Mouse (Mus musculus): ENCODE measurements around the gene Nol3. TPM values are rescaled to one million over a fixed set of nuclear protein-coding genes. Genes with fewer than 3 reads are reported as not detected.

Gene Nol3
- total RNA-seq, 2 experiments from 2014 or later = not detected

DNA sequence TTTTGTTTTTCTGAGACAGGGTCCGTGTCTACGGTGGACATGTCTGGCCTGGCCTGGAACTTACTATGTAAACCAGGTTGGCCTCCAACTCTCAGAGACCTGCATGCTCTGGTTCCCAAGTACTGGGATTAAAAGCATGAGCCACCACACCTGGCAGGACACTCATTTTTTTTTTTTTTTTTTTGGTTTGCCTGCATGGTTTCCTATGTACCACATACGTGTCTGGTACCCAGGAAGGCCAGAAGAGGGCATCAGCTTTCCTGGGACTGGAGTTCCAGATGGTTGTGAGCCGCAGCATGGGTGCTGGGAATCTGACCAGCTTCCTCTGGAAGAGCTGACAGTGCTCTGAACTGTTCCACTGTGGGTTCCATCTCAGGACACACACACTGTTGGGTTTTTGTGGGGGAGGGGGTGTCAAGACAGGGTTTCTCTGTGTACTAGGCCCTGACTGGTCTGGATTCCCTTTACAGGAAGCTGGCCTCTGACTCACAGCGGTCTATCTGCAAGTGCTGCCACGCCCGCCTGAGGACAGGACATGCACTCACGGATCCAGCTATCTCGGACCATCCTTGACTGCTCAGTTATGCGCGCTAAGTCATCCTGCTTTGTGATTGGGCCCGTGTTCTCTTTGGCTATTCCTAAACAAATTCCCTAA, 14.5 kb upstream of the Nol3 start:
- no peak for ATAC-seq (replicated peaks; ENCODE audit: poor library complexity, severe bottlenecking)

DNA sequence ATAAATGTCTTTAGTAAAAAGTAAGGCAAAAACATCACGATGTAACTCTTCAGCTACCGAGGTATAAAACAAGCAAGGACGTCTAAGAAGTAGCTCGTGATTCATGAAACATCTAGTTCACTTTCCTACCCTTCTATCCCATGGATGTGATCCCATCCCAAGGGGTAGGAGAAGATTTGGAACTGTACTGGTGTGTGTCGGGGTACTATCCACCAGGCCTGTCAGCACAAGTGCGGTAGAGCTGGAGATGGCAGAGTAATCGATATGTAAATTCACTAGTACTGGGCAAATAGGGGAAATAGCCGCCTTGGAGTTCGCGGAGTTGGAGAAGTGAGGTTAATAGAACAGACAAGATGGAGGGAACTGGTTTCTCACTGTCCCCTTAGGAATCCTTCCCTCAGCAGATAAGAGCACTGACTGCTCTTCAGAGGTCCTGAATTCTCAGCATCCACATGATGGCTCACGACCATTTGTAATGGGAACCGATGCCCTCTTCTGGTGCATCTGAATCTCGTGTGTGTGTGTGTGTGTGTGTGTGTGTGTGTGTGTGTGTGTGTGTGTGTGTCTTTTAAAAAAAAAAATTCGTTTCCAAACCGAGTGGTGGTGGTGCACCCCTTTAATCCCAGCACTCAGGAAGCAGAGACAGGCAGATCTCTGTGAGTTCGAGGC, 12.6 kb upstream of the Nol3 start:
- no peak for ATAC-seq (replicated peaks; ENCODE audit: poor library complexity, severe bottlenecking)

DNA sequence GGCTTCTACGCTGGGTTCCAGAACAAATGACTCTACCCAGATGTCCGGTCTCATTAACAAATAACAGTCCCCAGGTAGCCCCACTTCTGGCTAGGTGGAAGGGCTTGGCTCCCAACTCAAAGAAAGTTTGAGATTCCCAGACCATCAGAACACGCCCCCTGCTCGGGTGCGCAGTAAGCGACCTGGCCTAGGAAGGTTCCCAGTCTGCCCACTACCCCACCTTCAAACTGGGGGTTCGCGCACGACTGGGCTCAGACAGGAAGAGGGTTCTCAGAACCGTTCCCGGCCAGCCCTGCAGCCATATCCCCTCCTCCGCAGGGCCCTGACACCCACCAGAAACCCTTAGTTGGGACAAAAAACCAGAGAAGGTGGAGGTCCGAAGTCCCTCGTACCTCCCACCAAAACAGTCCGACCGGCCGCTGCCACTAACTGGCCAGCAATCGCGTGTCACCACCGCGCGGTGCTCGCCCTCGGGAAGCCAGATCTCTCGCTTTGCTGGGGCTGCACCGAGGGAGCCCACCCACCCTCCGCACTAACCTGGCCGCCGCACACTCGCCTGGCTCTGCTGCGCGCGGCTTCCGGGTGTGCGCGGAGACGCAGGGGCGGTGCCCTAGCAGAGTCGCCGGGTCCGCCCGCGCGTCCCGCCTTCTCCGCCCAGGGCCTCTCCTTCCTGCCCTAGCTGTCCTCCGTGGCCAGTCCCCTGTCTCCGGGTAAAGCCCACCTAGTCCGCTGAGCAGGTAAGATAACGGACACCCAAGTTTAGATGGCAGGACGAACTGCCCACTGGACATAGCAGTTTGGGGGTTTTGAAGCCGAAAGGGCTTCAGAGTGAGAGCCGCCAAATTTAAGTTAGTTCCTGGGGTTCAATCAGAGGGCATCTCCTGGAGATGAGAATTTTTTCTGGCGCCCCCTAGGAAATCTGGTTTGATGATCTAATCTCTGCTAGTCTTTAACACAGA, 11.6 kb upstream of the Nol3 start, which contains the start of the genes Tradd and Fbxl8:
Tradd (minus strand) TSS at position 586 of the 959 bp plus-strand sequence.
Fbxl8 (plus strand) TSS at position 625 of the 959 bp plus-strand sequence.
- ATAC-seq (replicated peaks; ENCODE audit: poor library complexity, severe bottlenecking) = peak; percentile 61

DNA sequence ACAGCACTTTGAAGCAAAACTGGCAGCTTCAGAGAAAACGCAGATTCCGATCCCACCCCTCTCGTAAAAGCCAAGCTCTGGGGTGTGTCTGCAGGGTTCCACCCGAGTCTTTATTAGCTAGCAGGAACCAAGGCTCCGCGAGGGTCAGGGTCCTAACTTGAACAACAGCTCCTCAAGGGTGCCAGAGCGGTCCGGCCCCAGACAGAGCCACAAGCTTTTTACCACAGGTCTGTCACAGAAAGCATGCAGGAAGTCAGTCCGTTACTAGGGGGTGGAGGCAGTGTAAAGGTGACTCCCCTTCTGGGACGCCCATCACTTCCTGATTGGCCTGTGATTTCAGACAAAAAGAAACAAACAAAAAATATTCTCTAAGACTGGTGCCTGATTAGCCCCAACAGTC, 10.8 kb upstream of the Nol3 start:
- ATAC-seq (replicated peaks; ENCODE audit: poor library complexity, severe bottlenecking) = peak; percentile 54

DNA sequence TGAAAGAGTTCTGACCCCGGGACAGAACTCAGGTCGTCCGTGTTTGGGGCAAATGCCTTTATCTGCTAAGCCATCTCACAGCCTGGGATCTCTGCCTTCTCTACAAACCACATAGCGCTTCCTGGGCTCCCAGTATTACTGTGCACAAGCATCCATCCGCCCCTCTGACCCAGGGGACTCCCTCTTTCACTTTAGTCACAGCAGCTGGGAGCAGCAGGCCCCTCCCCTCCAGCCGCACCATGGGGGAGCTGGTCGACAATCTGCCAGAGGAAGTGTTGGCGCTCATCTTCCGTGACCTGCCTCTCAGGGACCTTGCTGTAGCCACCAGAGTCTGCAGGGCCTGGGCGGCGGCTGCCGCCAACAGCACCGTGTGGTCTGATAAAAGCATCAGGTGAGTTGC, 9.2 kb upstream of the Nol3 start:
- ATAC-seq (replicated peaks; ENCODE audit: poor library complexity, severe bottlenecking) = no peak

DNA sequence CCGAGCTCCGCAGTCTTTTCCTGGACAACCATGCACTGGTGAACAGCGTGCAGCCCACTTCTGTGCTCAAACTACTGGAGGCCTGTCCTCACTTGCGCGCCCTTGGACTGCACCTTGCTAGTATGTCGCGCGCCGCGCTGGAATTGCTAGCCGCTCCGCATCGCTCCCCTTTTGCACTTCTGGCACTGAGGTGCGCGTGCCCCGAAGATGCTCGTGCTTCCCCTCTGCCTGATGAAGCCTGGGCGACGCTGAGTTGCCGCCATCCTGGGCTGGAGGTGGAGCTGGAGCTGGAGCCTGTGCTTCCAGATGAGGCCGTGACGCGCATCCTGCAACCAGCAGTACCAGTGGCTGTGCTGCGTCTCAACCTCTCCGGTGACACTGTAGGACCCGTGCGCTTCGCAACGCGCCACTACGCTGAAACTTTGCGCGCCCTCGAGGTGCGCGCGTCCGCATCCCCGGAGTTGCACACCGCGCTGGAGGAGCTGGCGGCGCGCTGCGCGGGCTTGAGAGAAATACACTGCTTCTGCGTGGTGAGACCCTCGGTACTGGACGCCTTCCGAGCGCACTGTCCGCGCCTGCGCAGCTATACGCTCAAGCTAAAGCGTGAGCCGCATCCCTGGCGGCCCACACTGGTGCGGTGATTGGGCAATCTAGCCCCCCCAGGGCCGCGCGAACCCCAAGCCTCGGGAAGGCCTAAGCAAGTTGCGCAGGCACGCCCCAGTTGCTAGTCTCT, 7.4 kb upstream of the Nol3 start:
- ATAC-seq (replicated peaks; ENCODE audit: poor library complexity, severe bottlenecking) = peak; percentile 27

DNA sequence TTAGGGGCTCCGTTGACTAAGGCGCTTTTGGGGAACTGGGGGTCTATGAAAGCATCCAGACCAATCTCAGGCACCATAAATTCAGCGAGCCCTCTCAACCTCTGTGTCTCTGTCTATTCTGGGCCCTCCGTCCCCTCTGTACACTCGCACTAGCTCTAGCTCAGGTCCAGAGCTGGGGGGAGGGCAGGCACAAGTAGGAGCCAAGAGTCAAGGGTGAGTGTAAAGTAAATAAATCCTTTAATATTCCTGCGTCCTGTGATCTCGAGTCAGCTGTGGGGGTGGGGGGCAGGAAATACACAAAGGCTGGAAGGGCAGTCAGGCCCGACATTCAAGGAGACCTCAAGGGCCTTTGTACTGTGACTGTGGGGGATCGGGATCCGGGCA, 6.9 kb upstream of the Nol3 start:
- ATAC-seq (replicated peaks; ENCODE audit: poor library complexity, severe bottlenecking) = no peak

DNA sequence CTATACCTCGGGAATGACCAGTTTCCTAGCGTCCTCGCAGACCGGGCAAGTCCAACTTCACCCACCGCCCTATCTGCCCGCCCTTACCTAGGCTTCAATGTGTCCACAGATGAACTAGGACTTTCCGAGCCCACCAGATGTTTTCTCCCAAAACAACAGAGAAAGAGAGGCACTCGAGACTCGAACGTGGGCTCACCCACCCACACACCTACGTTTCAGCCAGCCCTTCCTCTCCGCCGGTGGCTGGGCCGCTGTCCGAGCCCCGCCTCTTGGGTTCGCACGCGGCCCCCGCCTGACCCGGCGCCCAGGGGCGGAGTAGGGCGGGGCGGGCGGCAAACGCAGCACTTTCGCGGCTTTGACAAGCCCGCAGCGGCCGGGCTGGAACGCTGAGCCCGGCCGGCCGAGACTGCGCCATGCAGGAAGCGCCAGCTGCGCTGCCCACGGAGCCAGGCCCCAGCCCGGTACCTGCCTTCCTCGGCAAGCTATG, 6.4 kb upstream of the Nol3 start, which contains the start of gene Hsf4:
Hsf4 (plus strand) TSS at position 341 of the 487 bp plus-strand sequence.
- peak; percentile 44 for ATAC-seq (replicated peaks; ENCODE audit: poor library complexity, severe bottlenecking)

DNA sequence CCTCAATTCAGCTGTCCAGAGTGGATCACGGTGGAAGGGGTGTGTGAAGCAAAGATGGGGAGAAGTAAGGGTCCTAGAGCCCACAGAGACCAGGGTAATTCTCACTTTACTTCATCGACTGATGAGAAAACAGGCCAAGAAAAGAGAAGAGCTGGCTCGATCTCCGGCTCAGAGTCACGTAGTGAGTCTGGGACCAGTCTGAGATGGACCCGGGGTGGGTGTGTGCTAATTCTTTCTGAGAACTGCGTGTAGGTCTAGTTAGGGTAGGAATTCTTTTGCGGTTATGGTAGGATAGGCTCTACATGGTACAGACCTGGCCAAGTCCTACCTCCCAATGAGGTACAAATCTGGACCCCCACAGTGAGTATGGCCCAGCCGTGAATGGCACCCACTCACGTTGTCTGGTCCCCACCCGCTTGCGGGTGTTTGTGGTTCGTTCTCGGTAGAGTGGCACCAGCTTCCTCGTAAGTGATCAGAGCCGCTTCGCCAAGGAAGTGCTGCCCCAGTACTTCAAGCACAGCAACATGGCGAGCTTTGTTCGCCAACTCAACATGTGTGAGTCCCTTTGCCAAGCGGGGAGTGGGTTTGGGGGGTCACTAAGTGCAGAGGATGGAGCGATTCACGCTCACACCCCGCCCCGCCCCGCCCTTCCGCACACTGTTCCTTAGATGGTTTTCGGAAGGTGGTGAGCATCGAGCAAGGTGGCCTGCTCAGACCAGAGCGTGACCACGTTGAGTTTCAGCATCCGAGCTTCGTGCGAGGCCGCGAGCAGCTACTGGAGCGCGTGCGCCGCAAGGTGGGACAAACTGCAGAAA, 5.6 kb upstream of the Nol3 start:
- no peak for ATAC-seq (replicated peaks; ENCODE audit: poor library complexity, severe bottlenecking)

DNA sequence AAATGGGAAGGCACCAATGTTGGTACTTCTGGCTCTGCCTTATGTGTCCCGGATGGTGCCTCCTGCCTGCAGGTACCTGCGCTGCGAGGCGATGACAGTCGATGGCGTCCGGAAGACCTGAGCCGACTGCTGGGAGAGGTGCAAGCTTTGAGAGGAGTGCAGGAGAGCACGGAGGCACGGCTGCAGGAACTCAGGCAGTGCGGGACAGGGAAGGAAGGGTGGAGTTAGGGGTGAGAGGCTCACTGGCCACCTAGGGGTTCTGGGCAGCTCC, 5.1 kb upstream of the Nol3 start:
- ATAC-seq (replicated peaks; ENCODE audit: poor library complexity, severe bottlenecking) = no peak

DNA sequence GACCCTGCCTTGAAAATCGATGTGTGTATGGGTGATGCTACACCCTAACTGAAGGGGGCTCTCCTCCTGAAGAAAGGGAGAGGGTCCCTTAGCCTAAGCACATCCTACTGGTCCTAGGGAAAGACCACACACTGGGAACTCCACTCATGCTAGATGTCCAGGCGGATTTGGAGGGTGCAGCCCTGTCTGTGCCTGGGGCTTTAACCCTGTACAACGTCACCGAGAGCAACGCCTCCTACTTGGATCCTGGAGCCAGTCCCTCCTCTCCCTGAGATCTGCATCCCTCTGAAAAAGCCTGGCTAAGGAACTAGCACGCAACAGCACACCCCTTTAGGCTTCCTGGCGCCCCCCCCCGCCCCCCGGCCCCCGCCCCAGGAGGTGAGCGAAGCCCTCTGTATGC, 553 bp upstream of the Nol3 start:
- no peak for ATAC-seq (replicated peaks; ENCODE audit: poor library complexity, severe bottlenecking)

DNA sequence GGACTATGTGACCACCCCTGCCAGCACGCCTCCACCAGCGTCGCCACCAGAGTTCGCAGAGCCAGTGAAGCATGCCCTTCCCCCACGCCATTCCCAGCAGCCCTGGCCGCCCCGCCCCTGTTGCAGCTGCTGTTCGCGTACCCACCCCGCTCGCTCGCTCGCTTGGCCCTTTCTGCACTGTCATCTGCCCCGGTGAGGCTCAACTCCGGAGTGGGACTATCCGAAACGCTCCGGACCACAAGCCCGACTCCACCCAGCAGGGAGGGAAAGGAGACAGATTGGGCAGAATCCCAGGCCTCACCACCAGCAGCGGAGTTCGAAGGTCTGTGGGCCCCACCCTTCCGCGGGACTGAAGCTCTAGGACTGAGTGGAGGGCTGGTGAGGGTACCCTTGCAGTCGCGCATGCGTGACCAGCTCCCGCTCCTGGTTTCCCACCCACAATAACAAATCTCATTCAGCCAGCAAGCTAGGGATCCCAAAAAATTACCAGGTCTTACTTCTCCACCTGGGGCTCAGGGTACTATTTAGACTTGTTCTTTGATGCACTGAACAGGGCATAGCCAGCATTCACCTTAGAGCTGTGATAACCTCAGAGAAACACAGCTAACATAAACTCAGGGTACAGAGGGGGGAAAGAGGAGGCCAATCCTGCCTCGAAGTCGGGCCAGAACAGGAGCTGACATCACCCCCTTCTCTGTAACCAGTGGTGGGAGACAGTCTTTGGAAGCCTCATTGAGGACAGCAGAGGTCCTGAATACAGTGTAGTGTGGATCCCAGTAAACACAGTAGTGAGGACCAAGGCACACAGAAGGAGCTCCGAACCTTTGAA, 566 bp downstream of the Nol3 start:
- peak; percentile 60 for ATAC-seq (replicated peaks; ENCODE audit: poor library complexity, severe bottlenecking)

DNA sequence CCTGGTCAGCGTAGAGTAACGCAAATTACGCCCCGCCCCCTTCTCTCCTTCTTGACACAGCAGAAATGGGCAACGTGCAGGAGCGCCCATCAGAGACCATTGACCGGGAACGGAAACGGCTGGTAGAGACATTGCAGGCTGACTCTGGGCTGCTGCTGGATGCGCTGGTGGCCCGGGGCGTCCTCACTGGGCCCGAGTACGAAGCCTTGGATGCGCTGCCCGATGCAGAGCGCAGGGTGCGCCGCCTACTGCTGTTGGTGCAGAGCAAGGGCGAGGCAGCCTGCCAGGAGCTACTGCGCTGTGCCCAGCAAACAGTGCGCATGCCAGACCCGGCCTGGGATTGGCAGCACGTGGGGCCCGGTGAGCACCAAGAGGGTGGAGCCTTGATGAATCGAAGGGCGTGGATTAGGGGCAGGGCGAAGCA, 3.0 kb downstream of the Nol3 start:
- ATAC-seq (replicated peaks; ENCODE audit: poor library complexity, severe bottlenecking) = peak; percentile 61

DNA sequence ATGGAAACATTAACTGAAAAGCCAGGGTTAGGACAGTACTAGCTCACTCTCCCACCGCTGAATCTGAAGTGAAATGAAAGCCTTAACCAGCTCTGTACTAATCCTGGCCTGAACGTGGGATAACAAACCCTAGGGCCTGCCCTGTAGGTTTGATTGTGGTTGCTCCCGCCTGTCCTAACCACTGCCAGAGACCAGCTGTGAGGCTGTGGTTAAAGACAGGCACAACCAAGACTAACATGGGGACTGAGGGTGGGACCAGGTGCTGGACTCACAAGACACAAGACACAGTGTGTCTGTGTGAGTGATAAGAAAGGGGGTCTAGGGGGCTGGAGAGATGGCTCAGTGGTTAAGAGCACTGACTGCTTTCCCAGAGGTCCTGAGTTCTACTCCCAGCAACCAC, 4.6 kb downstream of the Nol3 start:
- ATAC-seq (replicated peaks; ENCODE audit: poor library complexity, severe bottlenecking) = no peak

DNA sequence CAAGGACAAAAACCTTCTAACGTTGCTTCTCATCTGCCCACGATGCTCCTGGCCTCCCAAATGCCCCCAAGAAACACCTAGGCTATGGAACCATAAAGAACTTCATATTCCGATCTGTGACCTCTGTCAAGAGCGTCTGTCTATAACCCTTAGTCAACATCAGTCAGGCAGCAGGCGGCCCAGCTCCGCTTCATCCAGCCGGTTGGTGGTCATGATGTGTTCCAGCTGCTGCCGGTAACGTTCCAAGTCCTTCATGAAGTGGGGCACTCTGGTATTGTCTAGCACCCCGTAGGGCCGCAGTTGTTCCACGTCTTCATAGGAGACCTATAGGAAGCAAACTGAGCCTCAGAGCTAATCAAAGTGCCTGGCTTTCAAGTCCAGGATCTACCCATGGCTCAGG, 5.9 kb downstream of the Nol3 start:
- no peak for ATAC-seq (replicated peaks; ENCODE audit: poor library complexity, severe bottlenecking)

DNA sequence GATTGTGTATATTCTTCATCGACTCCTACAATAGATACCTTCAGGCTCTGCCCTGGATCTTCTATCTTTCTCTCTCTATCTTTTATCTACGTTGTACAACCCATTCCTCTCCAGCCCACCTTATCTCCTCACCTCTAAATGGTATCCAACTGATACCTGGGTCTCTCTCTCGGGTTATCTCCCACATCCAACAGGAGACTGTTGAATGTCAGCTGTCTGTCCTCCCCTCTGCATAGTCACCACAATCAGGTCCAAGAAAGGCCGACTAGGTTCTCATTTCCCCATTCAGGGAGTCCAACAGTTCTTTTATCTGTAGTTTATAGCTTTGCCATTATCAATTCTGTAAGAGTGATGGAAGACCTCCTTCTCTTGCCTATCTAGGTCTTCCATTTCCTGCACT, 6.3 kb downstream of the Nol3 start:
- no peak for ATAC-seq (replicated peaks; ENCODE audit: poor library complexity, severe bottlenecking)

DNA sequence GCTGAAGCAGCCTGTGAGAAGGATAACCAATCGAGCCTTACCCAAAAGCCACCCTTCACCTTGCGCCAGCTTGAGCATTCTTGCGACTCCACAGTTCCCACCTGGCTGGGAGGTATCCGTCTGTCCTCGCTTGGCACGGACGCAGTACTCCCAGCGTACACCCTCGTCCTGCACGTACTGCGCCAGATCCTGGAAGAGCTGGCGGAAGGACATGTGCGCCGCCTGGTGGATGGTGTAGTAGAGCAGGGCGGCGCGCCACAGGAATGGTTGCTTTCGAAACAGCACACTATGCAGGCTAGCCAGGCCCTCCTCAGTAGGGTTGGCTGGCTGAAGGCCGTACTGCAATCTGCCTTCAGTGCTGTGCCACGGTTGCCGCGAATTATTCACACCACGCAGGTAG, 7.1 kb downstream of the Nol3 start:
- peak; percentile 71 for ATAC-seq (replicated peaks; ENCODE audit: poor library complexity, severe bottlenecking)

DNA sequence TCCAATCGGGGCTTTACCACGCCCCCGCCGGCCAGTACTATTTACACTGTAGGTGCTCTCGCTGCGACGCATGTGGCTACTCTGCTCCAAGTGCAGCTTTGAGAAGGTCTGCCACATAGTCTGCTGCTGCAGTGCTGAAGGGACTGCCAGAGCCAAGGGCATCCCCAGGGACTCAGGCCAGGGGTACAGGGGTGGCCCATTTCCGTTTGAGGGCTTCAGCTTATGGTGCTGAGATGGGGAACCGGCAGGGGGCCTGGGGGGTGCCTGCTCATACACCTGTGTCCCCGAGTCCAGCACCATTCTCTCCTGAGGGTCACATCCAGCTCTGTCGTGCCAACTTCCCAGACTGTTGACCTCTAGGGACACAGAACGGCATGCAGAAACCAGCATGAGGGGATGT, 9.6 kb downstream of the Nol3 start:
- no peak for ATAC-seq (replicated peaks; ENCODE audit: poor library complexity, severe bottlenecking)

DNA sequence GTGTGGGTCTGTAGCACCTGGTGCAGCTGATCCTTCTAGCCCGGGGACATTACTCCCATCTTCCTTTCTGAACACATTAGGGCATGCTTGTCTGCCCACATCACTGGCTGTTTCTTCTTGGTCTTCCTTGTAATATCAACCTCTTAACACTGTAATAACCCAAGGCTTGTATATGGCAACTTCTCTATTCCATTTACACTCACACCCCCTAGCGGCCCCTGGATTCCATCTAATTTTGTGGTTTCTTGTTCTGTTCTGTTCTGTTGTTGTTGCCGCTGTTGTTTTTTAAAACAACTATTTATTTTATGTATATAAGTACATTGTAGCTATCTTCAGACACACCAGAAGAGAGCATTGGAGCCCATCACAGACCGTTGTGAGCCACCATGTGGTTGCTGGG, 11.0 kb downstream of the Nol3 start:
- ATAC-seq (replicated peaks; ENCODE audit: poor library complexity, severe bottlenecking) = no peak

Data from granulocyte monocyte progenitor cell, adult 5-6 weeks (primary cell).